Mouse (Mus musculus): ENCODE measurements at regions not wholly inside any gene's neighbourhood (a gene's known extent, or its start where the extent isn't known, plus 50 kb on each side); places are given as distances from the start of the nearest gene placed in this dataset.
"Not testable (repeated sequence)": the region's sequence is repeated elsewhere in the genome, so short reads cannot be mapped to it uniquely, and the experiment has no call there.

DNA sequence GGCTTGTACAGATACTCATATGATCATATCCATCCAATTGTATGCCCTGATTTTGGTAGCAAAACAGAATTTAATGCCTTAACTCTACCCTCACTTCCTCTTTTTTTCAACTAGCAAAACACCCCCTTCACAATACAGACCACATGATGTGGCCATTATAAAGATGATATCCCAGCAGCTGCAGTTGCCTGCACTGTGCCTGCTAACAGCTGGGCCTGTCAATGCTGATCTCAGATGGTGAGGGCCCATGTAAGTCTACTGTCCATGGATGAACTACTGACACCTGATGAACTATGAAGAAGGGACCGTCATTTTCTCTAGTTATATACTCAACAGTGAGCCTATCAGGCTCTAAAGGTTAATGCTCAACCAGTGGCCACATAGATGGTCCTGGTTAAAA lies 191.8 kb upstream of the Fmr1 start:
- H3K4me1 ChIP-seq (ENCODE audit: control insufficient read depth in 1 of 2, insufficient read depth in 2 of 2), result no peaks in the 10 kb centered on the region
- in situ Hi-C loops (cut with MboI; ENCODE audit: low pct_ligation_motif_present, low pct_unique_long_range_greater_than_20kb, low sequenced_read_pairs), result no loop called here
- no peak for DNase-seq (ENCODE audit: extremely low read depth)
- H3K9ac ChIP-seq (ENCODE audit: insufficient read depth, low read depth), result no peak overlapping the region
- TF ChIP-seq MEF2A (IDR thresholded peaks at IDR 0.05; ENCODE audit: borderline replicate concordance, low read depth, low read length) (no peak), ZKSCAN1 (IDR thresholded peaks at IDR 0.05; ENCODE audit: borderline replicate concordance, low read depth, low read length) (no peak), USF2 (conservative IDR thresholded peaks at IDR 0.05; ENCODE audit: low read depth, low read length) (no peak), JUN (IDR thresholded peaks at IDR 0.05; ENCODE audit: insufficient read depth, low read depth, low read length) (no peak), ZNF384 (IDR thresholded peaks at IDR 0.05; ENCODE audit: low read depth, low read length) (no peak), SMC3 (IDR thresholded peaks at IDR 0.05; ENCODE audit: low read depth, low read length) (no peak), TBP (conservative IDR thresholded peaks at IDR 0.05; ENCODE audit: low read depth, low read length) (no peak), KAT2A (IDR thresholded peaks at IDR 0.05; ENCODE audit: insufficient replicate concordance, low read length) (no peak)
- no peak overlapping the region for H3K4me3 ChIP-seq (replicated peaks in 1 of 3; ENCODE audit: low read depth in 2 of 3, low read length in 2 of 3, poor library complexity in 1 of 3)
- dilution Hi-C loops (cut with MboI; ENCODE audit: extremely low pct_ligation_motif_present, extremely low pct_unique_long_range_greater_than_20kb, low sequenced_read_pairs), result no loop called here
- H3K9me3 ChIP-seq (replicated peaks; ENCODE audit: low read length), result no peaks in the 10 kb centered on the region
- H3K36me3 ChIP-seq (replicated peaks in 1 of 2; ENCODE audit: control insufficient read depth in 1 of 2, insufficient read depth in 1 of 2, low read length in 1 of 2), result no peaks in the 10 kb centered on the region
- no peak overlapping the region for H3K4me2 ChIP-seq (ENCODE audit: insufficient read depth, low read depth, poor library complexity, severe bottlenecking)
- no peaks in the 10 kb centered on the region for H3K27me3 ChIP-seq (replicated peaks)
- no peak overlapping the region for H3K27ac ChIP-seq (ENCODE audit: insufficient read depth, low read depth)
- H3K79me2 ChIP-seq (replicated peaks; ENCODE audit: control insufficient read depth, extremely low read depth, insufficient read depth, poor library complexity, severe bottlenecking), result no peaks in the 10 kb centered on the region

DNA sequence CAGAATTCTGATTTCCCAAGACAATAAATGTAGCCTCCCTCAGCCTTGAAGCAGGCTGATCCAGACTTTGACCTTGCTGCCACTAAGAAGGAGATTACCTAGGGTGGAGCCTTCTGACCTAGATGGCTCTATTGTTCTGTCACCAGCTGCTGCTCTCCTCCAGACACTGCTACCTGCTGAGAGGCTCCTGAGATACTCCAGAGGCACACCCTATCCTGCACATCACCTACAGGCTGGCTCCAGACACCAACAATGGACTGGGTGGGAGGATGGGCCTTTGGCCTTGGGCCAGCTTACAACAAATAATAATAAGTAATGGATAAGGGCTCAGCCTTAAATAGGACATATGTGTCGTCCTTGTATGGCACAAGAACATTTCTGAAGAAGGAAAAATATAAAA lies 186.3 kb upstream of the Fmr1 start:
- H3K27ac ChIP-seq (ENCODE audit: insufficient read depth, low read depth); dilution Hi-C loops (cut with MboI; ENCODE audit: extremely low pct_ligation_motif_present, extremely low pct_unique_long_range_greater_than_20kb, low sequenced_read_pairs); H3K27me3 ChIP-seq (replicated peaks); H3K79me2 ChIP-seq (replicated peaks; ENCODE audit: control insufficient read depth, extremely low read depth, insufficient read depth, poor library complexity, severe bottlenecking); H3K36me3 ChIP-seq (replicated peaks in 1 of 2; ENCODE audit: control insufficient read depth in 1 of 2, insufficient read depth in 1 of 2, low read length in 1 of 2); H3K9me3 ChIP-seq (replicated peaks; ENCODE audit: low read length); DNase-seq (ENCODE audit: extremely low read depth); in situ Hi-C loops (cut with MboI; ENCODE audit: low pct_ligation_motif_present, low pct_unique_long_range_greater_than_20kb, low sequenced_read_pairs); H3K4me1 ChIP-seq (ENCODE audit: control insufficient read depth in 1 of 2, insufficient read depth in 2 of 2); H3K4me3 ChIP-seq (replicated peaks in 1 of 3; ENCODE audit: low read depth in 2 of 3, low read length in 2 of 3, poor library complexity in 1 of 3); H3K4me2 ChIP-seq (ENCODE audit: insufficient read depth, low read depth, poor library complexity, severe bottlenecking); H3K9ac ChIP-seq (ENCODE audit: insufficient read depth, low read depth): not testable (repeated sequence)

DNA sequence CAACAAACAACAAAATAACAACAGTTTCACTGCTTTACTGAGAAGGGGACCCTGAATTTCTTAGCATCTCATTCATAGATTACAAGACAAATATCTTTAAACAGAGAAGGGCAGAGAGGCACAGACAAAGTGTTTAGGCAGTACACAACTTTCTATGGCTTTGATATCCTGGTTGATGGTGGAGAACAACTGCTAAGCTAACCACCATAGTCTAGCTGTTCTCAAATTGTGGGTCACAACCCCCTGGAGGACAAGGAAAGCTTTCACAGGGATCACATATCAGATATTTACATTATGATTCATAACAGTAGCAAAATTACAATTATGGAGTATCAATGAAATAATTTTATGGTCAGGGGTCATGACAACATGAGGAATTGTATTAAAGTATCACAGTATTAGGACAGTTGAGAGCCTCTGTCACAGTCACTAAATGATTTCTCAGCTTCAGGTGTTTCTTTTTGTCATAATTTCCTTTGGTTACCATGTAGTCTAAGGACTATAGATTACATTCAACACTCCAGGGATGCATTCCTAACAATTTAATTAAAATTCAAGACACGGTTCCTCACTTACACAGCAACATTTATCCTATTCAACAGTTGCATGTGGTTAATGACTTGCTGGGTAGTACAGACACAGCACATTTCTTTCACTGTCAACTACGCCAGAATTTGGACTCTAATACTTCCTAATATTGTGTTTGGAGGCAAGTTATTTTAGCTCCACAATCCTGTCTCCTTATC lies 183.8 kb upstream of the Fmr1 start:
- H3K9ac ChIP-seq (ENCODE audit: insufficient read depth, low read depth), result no peak overlapping the region
- in situ Hi-C loops (cut with MboI; ENCODE audit: low pct_ligation_motif_present, low pct_unique_long_range_greater_than_20kb, low sequenced_read_pairs), result no loop called here
- dilution Hi-C loops (cut with MboI; ENCODE audit: extremely low pct_ligation_motif_present, extremely low pct_unique_long_range_greater_than_20kb, low sequenced_read_pairs), result no loop called here

More for the DNA sequence above, 183.8 kb upstream of the Fmr1 start:
- no peak for DNase-seq (ENCODE audit: extremely low read depth)
- Histone ChIP-seq H3K36me3 (replicated peaks in 1 of 2; ENCODE audit: control insufficient read depth in 1 of 2, insufficient read depth in 1 of 2, low read length in 1 of 2) (no peaks in the 10 kb centered on the region), H3K79me2 (replicated peaks; ENCODE audit: control insufficient read depth, extremely low read depth, insufficient read depth, poor library complexity, severe bottlenecking) (no peaks in the 10 kb centered on the region), H3K4me1 (ENCODE audit: control insufficient read depth in 1 of 2, insufficient read depth in 2 of 2) (no peaks in the 10 kb centered on the region), H3K9me3 (replicated peaks; ENCODE audit: low read length) (no peaks in the 10 kb centered on the region), H3K27me3 (replicated peaks) (no peaks in the 10 kb centered on the region), H3K4me3 (replicated peaks in 1 of 3; ENCODE audit: low read depth in 2 of 3, low read length in 2 of 3, poor library complexity in 1 of 3) (no peak overlapping the region), H3K27ac (ENCODE audit: insufficient read depth, low read depth) (no peak overlapping the region), H3K4me2 (ENCODE audit: insufficient read depth, low read depth, poor library complexity, severe bottlenecking) (no peak overlapping the region)
- TF ChIP-seq EP300 (IDR thresholded peaks at IDR 0.05; ENCODE audit: low read length), result no peak
- no peak for TF ChIP-seq MAFK (IDR thresholded peaks at IDR 0.05; ENCODE audit: insufficient replicate concordance, low read length)
- TF ChIP-seq ZNF384 (IDR thresholded peaks at IDR 0.05; ENCODE audit: low read depth, low read length), result no peak
- no peak for TF ChIP-seq RAD21 (IDR thresholded peaks at IDR 0.05; ENCODE audit: low read depth, low read length)
- TF ChIP-seq NRF1 (IDR thresholded peaks at IDR 0.05; ENCODE audit: low read depth, low read length), result no peak
- no peak for TF ChIP-seq USF2 (conservative IDR thresholded peaks at IDR 0.05; ENCODE audit: low read depth, low read length)
- TF ChIP-seq JUND (conservative IDR thresholded peaks at IDR 0.05; ENCODE audit: low read depth, low read length), result no peak
- TF ChIP-seq KAT2A (IDR thresholded peaks at IDR 0.05; ENCODE audit: insufficient replicate concordance, low read length), result no peak

Measured in CH12.LX (cell line).